In genomic region chr17:34928841-34929240, GRCm38 (mm10) we compare ENCODE assay signal across 26 mouse cellular contexts. TPM values are rescaled to one million over a fixed set of nuclear protein-coding genes. Genes with fewer than 3 reads are reported as not detected.
"Had no signal": no experiment of that assay in that cellular context is flagged by ENCODE, and none has a peak within 500 bp of the region (broad histone marks: within the 10 kb centered on the region; RNA-seq: fewer than 3 reads in every experiment).

No protein-coding gene starts in this region.

- ATAC-seq: hindbrain, embryonic 16.5 days; intestine, postnatal 0 days had no signal

- H3K9ac ChIP-seq: heart, embryonic 12.5 days; hindbrain, embryonic 12.5 days; hindbrain, embryonic 14.5 days; limb, embryonic 12.5 days; liver, embryonic 13.5 days; liver, embryonic 15.5 days had no signal

- H3K4me3 ChIP-seq: heart, embryonic 12.5 days; hindbrain, embryonic 10.5 days; hindbrain, embryonic 12.5 days; layer of hippocampus, adult 2 months; left cerebral cortex, adult 2 months; limb, embryonic 10.5 days; limb, embryonic 12.5 days; liver, embryonic 13.5 days; liver, embryonic 15.5 days had no signal

- H3K27ac ChIP-seq: hindbrain, embryonic 10.5 days; hindbrain, embryonic 12.5 days; hindbrain, embryonic 14.5 days; layer of hippocampus, adult 2 months; left cerebral cortex, adult 2 months; limb, embryonic 10.5 days; limb, embryonic 12.5 days; liver, embryonic 13.5 days; liver, embryonic 15.5 days had no signal

- H3K36me3 ChIP-seq: hindbrain, embryonic 10.5 days had no signal

- DNase-seq: gastrocnemius, postnatal 14 days; heart, adult 18-20 months; heart, postnatal 10 days; heart, postnatal 4 days; kidney, adult 18-20 months; kidney, adult 8-10 months; kidney, postnatal 10 days; kidney, postnatal 25 days; kidney, postnatal 4 days; liver; liver, embryonic 13.5 days had no signal

- H3K27me3 ChIP-seq: heart, embryonic 12.5 days; hindbrain, embryonic 12.5 days; limb, embryonic 12.5 days; liver, embryonic 13.5 days; liver, embryonic 15.5 days had no signal

- H3K9me3 ChIP-seq: heart, embryonic 12.5 days; hindbrain, embryonic 10.5 days; hindbrain, embryonic 12.5 days; limb, embryonic 10.5 days; limb, embryonic 12.5 days; liver, embryonic 13.5 days; liver, embryonic 15.5 days had no signal

RNA-seq across cellular contexts. Expression of gene Slc44a4, which starts 14.6 kb away (rescaled TPM):
- total RNA-seq: gastrocnemius, adult 18-20 months; gastrocnemius, postnatal 4 days; heart, postnatal 10 days; heart, postnatal 25 days; heart, postnatal 4 days had no signal
- polyA plus RNA-seq: heart, embryonic 14.5 days; hindbrain, embryonic 10.5 days; limb, embryonic 10.5 days; limb, embryonic 12.5 days had no signal

RNA-seq across cellular contexts. Expression of gene Hspa1b, which starts 30.2 kb away (rescaled TPM):
- polyA plus RNA-seq: limb, embryonic 12.5 days had no signal
